Mouse (Mus musculus) right cerebral cortex, postnatal 4 days (tissue): ENCODE measurements around the gene Trim15.
"Not testable (repeated sequence)": the region's sequence is repeated elsewhere in the genome, so short reads cannot be mapped to it uniquely, and the experiment has no call there.

Experiments used
- DNase-seq: peaks from one replicate; pipeline ENCODE4 v3.0.0-alpha.2; 2022

The Trim15 gene

GRCm38 (mm10) chr17:36866719-36867527 is at the start of gene Trim15:
TSS of gene Trim15 (minus strand) at chr17:36867210.
- no peak for DNase-seq

DNA sequence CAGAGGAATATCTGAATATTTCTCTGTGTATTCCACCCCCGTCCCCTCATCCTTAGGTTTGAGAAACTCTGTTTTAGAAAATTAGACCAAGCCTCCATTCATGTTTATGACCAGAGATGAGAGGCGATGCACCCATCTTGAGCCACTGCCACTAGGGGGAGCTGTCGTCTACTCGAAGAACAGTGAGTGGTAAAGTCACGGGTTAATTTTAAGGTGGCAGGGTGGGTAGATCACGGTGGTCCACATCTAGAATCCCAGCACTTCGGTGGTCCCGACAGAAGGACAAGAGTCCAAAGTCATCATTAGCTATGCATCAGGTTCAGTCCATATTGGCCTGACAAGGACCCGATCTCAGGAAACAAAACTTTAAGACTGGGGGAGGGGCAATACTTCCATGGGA is 48.1 kb upstream of the Trim15 start:
- DNase-seq, result peak; percentile 73

DNA sequence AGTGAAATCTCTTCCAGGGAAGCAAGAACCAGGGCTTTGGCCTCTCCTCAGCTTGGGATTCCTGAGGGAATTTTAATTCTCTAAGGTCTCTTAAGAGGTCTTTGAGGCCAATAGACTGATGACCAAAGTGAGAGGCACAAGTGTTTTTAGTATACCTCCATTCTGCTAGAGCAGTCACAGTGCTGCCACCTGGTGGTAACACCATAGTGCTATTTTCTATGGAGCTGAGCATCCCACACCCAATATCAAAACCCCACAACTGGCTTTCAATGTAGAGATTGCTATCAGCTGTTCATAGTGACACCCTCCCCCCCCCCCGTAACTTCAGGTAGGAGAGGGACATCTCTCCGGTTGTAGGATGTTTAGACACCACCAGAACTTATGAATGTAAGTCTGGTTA is 47.1 kb upstream of the Trim15 start:
- DNase-seq, result peak; percentile 81

DNA sequence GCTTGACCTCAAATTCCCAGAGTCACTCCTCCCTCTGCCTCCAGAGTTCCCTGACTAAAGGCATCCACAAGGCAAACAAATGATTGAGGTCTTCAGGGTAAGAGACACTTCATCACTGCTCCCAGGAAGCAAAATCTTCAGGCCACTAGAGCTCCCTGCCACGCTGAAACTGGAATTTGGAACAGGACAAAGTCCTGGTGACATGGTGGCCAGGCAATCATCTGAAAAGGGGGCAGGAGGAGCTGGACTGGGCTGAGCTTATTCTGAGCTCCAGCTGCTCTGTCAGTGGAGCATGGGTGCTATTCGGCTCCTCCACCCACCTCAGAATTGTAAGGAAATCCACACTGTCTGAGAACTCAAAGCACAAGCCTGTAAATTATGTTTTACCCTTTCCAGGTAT is 45.0 kb upstream of the Trim15 start:
- no peak for DNase-seq

DNA sequence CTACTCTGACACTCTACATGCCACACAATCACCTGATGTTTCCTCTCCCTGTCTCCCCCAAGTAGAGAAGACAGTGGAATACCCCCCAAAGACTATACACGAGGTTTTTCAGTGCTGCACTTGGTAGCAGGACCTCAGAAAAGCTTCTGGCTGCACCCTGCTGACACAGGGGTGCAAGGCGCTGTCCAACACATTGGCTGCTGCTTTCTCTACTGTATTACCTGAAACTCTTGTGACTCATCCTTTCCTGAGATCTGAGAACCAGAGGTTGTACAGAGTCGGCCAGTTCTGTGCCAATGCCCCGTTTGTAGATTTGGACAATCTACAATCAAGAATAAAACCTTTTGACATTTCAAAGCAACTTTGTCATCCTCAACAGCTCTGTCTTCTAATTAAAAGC is 42.8 kb upstream of the Trim15 start:
- no peak for DNase-seq

DNA sequence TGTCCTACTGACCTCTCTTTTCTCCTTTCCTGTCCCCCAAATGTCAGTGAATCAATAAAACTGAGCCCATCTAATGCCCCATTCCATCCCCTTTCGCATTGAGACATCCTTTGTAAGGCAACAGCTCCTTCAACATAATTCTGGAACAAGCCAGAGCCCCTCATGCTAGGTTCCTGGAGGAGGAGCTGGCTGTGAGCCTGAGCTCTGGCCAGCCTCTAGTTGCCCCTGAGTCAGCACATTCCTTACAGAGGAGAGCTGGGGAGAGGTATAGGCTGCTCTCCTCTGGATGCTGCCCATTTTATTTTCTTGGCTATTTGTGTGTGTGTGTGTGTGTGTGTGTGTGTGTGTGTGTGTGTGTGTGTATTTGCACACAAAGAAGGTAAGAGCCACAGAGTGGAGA is 41.2 kb upstream of the Trim15 start:
- no peak for DNase-seq

DNA sequence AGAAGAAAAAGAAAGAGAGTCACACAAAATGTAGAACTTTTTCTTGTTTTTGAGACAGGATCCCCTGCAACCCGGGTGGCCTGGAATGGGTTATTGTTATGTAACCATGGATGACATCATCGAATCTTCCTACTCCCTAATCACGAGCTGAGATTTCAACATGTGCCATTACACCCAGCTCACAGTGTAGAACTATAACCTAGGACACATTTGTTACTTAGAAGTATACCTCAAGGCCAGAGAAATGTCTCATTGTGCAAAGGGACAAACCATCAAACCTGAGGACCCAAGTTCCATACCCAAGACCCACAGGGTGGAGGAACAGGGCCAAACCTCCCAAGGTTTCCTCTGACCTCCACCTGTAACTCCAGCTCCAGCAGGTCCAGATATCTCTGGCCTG is 36.6 kb upstream of the Trim15 start:
- DNase-seq, result no peak

DNA sequence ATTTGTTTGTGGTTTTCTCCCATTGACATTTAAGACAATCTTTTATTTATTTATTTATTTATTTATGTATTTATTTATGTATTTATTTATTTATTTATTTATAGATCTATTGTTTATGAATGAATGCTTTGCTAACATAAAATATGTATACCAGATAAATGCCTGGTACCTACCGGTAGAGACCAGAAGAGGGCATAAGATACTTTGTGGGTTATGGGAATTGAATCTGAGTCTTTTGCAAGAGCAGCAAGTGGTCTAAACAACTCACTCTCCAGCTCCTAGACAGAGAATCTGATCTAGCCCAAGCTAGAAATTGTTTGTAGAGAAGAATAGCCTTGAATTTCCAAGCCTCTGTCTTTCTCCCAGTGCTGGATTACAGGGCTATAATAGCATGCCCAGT is 33.7 kb upstream of the Trim15 start:
- no peak for DNase-seq

- no peak for DNase-seq
Observed at GRCm38 (mm10) chr17:36900001-36900400, 33.0 kb upstream of the Trim15 start.

- no peak for DNase-seq
Observed at GRCm38 (mm10) chr17:36899376-36899775, 32.4 kb upstream of the Trim15 start.

DNA sequence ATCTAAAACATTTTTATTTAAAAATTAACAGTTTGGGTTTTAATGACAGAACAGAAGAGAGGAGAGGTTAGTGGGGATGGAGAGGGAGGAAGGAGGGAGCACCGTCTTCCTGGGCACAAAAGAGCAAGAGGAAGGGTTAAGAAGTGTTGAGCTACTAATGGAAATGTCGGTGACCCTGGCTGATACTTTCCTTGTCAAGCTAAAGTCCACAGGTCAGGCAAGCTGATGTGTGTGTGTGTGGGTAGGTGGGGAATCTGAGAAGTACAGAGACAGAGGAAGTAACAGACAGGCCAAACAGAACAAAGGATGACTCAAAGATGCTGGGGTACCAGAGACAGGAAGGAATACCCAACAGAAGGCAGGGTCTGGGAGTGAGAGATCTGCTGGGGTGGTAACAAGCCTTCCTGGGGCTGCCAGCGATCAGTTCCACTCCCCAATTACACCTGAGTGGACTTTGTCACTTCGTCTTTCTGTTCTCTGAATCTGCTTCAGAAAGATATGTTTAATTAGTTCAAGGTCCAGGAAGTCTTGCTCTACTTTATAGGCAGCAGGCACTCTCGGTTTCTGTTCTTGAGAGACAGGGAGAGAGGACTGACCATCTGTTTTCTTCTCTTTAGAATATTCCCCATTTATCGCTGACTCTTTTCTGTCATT is 30.7 kb upstream of the Trim15 start, which contains the start of gene Trim31:
Trim31 (plus strand) TSS at position 567 of the 654 bp plus-strand sequence.
- DNase-seq, result no peak

DNA sequence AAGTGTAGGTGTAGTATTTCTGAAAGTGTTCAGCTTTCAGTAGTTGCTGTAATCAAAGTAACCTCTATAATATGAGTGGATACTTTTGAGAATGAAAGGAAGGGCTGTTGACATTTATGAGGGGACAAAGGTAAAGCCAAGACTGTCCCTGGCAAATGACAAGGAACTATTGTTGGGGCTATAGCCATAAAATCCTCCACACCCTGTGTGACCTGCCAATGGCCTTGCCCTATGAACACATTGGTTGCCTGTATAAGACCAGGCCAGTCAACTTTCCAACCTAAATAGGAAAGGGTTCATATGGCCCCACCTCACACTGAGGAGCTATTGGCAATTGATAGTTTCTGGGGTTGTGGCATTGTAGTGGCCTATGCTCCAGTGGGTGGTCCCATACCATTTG is 30.1 kb upstream of the Trim15 start:
- no peak for DNase-seq

DNA sequence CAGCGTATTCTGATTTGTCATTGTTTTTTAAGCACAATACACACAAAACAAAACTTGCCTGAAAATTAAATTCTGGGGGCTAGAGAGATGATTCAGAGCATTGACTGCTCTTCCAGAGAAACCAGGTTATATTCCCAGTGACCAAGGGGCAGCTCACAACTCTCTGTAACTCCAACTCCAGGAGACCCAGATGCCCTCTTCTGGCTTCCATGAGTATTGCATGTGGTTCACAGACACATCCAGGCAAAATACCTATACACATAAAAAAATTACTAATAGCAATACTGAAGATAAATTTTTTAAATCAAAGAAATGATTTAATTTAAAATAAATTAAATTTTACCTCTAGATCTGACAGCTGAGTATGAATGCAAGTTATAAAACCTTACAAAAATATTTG is 29.6 kb upstream of the Trim15 start:
- DNase-seq, result peak; percentile 18

DNA sequence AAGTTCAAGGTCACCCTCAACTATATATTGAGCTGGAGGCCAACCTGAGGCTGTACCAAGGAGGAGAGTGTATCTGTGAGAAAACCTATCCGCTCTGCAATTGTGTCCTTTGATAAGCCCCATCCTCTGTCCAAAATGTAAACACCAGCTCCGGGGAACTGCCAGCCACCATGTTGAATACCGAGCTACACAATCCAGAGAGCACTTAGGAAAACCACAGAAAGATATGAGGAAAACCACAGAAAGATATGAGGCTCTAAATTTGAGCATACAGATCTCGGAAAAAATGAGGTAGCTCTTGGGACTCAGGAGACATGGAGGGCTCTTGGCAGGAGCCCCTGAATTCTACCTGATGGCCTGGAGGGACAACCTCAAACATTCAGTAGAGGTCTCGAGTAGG is 26.4 kb upstream of the Trim15 start:
- no peak for DNase-seq

GRCm38 (mm10) chr17:36892362-36892761 is 25.4 kb upstream of the Trim15 start:
- DNase-seq, result peak; percentile 47

DNA sequence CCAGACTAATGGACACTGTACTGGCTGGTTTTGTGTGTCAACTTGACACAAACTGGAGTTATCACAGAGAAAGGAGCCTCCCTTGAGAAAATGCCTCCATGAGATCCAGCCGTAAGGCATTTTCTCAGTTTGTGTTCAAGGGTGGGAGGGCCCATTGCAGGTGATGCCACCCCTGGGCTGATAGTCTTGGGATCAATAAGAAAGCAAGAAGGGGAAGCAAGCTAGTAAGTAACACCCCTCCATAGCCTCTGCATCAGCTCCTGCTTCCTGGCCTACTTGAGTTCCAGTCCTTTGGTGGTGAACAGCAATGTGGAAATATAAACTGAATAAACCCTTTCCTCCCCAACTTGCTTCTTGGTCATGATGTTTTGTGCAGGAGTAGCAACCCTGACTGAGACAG is 24.5 kb upstream of the Trim15 start:
- DNase-seq, result not testable (repeated sequence)

- DNase-seq, result no peak
Observed at GRCm38 (mm10) chr17:36890073-36890903, 23.3 kb upstream of the Trim15 start, which contains the start of gene Trim40. TSS of gene Trim40 (minus strand) at chr17:36890123.

- no peak for DNase-seq
Observed at GRCm38 (mm10) chr17:36885132-36885790, 18.3 kb upstream of the Trim15 start.

DNA sequence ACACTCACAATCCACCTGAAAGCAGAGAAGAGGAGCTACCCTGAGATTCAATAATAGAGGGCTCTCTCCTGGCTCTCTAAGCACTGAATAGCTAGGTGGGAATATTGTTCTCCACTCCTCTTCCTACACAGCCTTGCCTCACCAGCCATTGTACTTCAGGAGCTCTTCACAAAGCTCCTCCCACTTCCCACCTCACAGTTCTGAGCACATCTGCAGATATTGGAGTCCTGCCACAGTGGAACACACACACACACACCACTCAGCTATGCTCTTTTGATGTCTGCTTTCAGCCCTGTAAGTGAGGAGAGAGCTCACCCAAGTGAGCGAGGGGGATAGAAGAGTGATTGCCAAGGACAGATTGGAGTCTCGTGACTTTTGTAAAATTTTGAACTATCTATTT is 16.3 kb upstream of the Trim15 start:
- DNase-seq, result no peak

GRCm38 (mm10) chr17:36874636-36875035 is 7.6 kb upstream of the Trim15 start:
- DNase-seq, result no peak

DNA sequence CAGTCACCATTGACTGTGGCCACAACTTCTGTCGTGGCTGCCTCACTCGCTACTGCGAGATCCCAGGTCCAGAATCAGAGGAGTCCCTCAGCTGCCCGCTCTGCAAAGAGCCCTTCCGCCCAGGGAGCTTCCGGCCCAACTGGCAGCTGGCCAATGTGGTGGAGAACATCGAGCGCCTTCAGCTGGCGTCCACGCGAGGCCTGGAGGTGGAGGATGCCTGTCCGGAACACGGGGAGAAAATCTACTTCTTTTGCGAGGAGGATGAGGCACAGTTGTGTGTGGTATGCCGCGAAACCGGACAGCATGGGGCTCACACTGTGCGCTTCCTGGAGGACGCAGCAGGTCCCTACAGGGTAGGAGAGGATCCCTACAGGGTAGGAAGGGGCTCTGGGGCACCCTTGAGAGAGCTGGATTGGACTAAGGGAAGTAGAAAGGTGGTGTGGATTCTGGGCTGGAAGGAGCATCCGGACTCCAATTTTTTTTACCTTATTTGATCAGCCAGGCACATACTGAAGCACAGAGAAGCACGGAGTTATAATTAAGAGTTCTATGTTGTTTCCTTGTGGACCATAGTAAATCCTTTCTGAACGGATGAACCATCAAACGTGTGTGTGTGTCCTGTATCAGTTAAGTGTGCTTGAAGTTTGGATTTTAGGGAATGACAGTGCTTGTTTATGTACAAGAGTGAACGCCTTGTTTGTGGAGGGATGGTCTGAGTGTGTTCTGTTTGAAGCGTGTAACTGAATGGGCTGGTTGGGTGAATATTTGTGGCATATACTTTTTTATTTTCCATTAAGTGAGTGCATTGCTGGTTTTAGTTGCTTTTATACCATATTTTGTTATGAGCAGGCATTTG is 3.2 kb upstream of the Trim15 start:
- no peak for DNase-seq
